Mouse (Mus musculus) heart, postnatal 4 days (tissue): ENCODE data around the gene Slc38a1. TPM values are rescaled to one million over a fixed set of nuclear protein-coding genes. Genes with fewer than 3 reads are reported as not detected.

Source experiments
- DNase-seq: peaks from one replicate; pipeline ENCODE4 v3.0.0; 2021
- total RNA-seq, 2 experiments: library from RNA; stranded (reverse); gene quantifications; 2 replicates each; pipeline ENCODE4 v1.2.3; 2021

The Slc38a1 gene
- total RNA-seq, 2 experiments from 2014 or later: 88.2 to 90.4 TPM

DNA sequence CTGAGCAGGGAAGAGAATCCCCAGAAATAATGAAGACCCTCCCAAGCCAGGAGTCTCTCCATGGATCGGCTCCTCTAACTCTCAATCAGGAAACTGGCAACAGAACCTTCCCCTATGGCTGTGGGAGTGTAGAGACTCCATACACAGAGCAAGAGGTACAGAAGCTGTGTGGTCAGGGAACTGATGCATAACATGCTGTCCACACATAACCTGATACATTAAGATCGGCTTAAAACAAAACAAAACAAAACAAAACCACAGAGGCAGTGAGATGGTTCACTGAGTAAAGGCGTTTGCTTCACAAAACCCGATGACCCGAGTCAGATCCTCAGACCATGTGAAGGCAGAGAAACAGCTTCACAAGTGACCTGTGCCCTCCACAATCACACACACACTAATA, 35.3 kb downstream of the Slc38a1 start:
- no peak for DNase-seq

DNA sequence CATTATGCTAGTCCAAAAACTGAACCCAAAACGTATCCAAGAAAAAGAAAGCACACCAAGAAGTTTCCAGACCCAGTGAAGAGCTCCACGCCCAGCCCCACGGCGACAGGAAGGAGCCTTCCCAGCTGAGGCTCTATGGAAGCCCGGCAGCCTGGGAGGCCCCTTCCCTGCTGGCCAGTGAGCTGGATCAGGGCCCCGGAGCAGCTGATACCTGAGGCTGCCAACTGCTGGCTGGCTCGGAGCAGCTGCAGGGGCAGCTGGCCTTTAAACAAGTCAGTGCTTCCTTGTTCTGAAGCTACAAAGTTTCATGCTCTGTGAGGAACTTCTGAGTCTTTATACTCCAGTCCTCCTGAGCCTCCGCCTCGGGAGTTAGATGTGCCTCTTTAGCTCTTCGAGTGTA, 38.4 kb downstream of the Slc38a1 start:
- DNase-seq: peak; percentile 82

DNA sequence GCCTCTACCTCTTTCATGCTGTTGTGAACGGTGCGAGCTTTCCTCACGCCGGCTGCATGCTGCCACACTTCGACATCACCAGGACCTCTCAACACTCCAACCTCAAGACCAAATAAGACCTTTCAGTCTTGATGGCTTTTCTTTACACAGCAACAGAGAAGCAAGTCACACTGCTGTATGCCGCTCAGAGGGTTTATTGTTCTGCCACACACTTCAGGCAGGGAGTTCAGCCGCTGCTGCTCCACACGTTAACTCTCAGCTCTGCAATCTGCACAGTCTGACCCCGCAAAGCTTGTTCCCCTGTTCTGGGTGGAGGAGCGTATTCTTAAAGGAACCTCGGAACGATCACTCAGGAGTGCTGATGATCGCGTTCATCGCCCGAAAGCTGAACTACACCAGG, 40.7 kb downstream of the Slc38a1 start:
- no peak for DNase-seq

DNA sequence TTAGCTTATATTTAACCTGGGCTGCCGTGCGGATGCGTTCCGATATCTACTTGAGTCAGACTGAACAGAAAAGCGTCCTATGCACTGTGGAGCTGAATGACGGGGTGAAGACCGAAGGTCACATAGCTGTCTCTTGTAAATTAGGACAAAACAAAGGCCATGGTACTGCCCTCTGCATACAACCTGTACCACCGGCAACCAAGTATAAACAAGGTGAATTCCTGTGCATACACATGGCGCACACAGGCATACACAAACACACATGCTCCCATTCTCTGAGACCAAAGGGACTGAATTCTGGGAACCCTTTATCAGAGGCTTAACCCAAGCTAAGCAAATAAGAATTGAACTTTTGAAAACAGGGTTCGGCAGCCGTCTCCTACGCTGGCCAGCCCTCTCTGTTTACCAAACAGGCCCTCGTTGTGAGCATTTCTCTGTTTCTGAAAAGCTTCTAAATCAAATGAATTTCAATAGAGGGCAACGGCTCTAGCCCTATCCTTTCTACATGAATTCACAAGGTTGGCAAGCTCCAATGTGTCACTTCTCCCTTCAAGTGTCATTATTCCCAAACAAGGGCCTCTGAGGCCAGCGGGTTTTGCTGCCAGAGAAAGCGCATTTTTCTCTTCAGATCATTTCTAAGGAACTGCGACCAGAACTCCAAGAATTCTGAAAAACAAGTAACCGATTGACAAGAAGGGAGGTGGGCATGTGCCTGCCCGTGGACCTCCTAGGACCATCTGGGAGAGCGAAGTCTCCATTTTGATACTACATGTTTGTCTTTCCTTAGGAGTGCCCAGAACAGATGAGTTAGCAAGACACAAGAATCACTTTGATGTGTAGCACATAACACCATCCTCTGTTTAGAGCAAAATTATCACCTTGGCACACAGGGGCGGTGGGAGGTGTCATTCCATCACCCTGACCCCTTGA, 42.6 kb downstream of the Slc38a1 start:
- DNase-seq: no peak

DNA sequence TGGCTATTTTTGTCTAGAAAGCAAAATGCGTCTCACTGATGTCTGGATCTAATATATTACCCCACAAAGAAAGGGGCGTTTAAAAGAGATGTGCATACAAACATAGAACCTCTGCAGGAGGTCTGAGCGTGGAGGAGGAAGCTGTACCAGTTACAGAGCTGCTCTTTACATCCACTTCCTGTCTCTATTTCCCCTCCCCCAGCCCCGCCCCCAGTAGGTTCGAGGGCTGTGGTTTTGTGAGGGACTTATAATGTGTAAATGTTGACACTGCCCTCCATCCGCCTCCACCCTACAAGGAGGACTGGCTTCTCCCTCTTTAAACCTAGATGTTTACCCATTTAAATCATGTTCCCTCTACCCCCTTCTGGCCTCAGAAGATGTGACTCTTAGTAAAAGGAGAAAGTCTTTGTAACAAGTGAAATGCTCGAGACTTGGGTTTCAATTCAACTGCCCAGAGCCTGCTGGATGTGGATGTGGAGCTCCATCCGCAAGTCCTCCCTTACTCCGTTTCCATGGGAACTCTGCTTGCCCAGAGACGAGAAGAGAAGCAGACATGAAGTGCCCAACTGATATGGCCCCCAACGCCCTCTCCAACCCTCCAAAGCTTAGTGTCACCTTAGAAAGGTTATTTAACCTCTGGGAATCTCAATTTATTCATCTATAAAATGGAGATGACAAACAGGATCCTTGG, 43.7 kb downstream of the Slc38a1 start:
- no peak for DNase-seq

DNA sequence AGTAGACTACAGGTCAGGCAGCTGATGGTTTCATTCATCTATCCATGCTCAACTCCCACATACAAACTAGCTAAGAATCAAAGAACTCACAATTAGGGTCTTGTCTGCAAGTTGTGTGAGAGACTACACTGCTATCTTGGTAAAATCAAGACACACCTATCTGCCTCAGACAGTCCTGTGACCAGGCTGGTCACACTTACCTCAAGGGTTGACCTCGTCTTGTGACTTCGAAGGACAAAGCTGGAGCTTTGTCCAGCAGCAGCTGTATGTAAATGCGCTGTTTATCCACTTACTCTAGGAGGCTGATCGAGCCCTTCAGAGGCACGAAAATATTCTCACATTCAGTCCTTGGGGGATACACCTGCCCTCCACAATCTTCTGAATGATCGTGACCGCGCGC, 45.6 kb downstream of the Slc38a1 start:
- no peak for DNase-seq

DNA sequence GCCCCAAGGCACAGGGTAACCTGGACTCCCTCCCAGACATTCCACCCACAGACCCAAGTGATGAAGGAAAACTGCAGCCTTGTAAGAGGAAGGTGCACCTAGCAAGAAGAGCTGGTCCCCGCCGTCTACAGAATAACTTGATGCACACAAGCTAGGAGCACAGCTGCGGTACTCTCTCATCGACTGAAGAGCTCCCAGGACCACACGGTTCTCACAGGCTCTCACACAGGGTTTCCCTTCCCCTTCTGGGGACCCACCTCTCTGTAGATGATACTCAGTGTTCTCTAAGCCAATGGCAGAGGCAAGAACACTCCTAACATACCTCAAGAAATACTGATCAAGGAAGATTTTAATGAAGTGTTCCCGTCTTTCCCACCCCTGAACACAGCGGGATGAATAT, 48.4 kb downstream of the Slc38a1 start:
- no peak for DNase-seq

DNA sequence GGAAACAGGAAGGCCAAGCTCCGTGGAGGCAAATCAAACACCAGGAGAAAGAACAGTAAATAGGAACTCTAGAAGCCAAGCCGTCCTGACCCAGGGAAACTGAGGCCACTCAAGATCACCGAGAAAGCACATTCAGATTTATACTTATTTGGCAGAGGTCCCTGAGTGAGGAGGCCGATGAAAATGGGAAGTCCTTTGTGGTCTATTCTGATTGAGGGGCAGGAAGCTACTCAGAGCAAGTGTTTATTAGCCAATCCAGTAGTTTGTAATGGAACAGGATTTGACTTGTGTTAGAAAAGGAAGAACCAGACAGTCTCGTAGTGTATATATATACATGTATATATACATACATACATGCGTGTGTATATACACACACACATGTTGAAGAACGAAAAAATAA, 48.8 kb downstream of the Slc38a1 start:
- no peak for DNase-seq

DNA sequence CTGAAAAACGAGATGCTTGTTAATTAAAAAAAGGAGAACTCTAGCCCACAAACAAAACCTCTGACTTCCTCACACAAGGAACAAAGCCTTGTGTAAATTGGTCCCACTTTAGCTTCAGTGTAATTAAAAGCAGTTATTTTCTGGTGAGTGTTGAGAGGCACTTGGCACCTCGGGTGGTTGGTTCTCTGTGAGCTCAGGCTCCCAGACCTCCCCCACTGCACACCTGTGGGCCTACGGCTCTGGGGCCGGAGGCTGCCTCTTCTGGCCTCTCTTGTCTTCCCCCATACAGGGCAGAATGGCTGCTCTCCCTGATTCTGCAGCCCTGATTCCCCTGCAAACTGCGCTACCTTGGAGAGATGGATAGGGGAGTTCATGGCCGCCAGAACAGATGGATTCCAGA, 49.3 kb downstream of the Slc38a1 start:
- no peak for DNase-seq

DNA sequence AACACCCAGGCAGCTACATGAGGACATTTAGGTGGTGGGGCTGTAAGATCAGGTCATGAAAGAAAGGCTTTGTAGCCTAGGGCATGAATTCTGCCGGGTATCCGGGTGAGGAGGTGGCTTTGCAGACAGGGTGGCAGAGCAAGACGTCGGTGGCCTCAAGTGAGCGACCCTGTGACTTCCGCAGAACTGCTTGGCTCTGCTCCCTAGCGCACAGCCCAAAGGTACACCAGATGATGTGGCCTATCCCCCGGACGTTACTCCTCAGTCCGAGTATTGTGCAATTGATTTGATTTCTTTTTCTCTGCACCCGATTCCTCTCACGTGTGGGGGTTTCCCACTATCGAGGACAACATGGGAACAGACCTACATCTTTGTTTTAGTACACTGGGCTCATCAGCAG, 49.7 kb downstream of the Slc38a1 start:
- no peak for DNase-seq

DNA sequence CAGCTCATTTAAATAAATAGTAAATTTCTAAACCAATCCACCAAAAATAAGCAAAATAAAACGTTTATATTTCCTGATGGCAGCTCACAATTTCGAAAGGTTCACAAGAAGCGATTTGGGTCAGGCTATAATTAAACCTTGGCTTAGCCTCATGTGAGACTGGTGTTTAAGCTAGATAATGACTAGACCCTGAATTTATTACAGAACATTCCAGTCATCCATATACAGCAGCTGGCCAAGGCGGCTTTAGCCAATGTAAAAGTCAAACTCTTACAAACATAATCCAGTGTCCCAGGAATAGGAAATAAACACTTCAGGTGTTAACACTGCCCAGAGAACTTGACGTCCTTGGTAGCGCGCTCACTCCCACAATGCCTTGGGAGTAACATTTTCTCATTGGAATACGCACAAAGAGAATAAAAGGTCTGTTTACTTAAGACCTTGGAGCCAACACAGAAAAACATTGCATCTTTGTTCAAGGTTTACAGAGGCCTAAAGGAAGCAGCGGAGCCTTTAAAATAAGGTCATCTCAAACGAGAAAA, 50.8 kb downstream of the Slc38a1 start:
- DNase-seq: peak; percentile 29

DNA sequence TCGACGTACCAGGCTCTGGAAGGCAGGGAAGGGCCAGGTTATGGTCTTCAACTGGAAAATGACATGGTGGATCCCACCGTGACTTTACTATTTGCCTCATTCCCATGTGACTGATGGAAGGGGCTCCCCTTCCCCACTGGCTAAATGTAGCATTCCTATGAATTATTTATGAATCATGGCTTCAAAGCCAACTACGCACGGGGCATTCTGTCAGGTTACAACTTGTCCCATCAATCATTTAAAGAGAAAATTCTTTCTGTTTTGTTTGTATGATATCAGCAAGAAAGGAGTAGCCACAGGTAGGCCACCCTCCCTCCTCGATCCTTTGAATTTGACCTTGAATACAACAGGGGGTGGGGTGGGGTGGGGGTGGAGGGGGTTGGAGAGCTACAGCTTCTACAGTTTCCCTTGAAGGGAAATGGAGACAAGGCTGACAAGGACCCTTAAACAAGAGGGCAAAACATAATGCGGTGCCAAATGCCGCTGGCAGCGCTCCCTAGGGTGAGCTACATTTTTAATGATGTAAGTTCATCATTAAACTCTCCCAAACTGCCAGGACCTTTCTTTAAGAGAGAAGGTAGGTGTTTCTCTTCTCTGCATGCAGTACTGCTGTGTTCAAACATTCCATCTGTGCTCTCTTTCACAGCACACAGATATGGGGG, 53.6 kb downstream of the Slc38a1 start:
- DNase-seq: no peak

DNA sequence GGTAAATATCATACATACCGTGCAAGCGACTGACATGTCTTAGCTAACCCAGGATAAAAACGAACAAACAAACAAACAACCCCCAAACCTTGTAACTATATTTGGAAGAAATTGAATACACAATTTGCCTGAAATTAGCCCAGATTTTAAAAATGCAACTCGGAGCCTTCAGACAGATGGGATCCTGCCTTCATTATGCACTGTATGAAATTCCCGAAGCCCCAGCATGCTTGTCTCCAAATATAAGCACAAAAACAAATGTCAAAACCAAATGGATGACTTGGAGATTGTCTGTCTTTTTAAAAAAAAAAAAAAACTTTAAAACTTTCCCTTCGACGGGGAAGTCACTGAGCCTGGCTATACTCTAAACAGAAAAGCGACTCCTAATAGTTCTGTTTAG, 54.7 kb downstream of the Slc38a1 start:
- no peak for DNase-seq

DNA sequence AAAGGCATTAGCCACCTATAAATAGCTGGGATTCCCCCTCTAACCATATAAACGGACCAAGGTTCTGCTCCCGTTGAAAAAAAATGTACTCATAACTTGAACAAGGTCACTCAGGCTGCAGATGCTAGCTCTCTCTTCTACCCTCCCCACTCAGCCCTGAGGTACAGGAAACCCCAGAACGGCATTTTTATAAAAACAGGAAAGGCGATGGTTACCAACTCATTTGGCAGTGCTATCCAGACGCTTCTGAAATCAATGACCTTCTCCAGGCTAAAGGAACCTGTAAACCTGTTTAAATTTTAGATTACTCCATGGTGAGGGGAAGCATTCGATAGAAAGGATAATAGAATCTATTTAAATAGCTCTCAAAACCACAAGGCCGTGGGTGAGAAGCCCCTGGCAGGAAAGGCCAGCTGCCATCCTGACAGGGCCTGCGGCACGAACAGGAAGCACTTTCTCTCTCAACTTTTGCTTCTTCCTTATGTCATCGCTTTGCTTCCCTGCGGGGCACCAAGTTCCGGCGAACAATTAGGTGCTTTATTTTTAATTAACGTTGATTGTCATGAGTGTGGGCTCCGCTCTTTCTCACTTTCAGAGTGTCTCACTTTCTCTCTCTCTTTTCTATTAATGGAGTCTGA, 59.2 kb downstream of the Slc38a1 start:
- no peak for DNase-seq

DNA sequence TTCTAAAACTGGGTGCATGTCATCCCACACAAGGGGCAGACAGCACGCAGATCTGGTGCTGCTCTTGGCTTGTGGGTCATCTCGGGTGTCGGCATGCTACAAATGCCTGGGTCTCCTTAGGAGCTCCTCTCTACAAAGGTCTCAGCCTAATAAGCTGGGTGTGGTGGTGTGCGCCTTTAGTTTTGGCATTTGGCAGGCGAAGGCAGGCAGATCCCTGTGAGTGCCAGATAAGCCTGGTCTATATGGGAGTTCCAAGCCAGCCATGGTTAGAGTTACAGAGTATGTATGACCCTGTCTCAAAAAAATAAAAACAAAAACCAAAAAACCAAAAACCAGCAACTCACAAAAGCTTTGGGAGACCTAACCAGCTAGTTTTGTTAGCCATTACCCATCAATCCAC, 65.7 kb downstream of the Slc38a1 start:
- DNase-seq: no peak

DNA sequence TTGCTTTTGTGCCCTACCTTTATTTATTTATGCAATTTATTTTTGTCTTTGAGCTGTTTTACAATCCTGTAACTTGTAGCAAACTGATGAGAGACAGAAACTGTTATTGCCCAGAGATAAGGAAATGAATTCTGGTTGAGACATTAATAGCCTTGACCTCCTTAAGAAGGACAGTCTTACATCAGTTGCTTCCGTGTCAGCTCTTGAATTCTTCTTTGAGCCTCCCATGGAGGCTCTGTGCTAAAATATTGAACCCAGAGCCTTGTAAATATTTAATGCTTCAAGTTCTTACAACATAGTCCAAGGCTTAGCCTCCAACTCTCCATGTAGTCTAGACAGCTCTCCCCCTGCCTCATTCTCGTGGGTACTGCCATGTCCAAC, 73.7 kb downstream of the Slc38a1 start:
- no peak for DNase-seq

DNA sequence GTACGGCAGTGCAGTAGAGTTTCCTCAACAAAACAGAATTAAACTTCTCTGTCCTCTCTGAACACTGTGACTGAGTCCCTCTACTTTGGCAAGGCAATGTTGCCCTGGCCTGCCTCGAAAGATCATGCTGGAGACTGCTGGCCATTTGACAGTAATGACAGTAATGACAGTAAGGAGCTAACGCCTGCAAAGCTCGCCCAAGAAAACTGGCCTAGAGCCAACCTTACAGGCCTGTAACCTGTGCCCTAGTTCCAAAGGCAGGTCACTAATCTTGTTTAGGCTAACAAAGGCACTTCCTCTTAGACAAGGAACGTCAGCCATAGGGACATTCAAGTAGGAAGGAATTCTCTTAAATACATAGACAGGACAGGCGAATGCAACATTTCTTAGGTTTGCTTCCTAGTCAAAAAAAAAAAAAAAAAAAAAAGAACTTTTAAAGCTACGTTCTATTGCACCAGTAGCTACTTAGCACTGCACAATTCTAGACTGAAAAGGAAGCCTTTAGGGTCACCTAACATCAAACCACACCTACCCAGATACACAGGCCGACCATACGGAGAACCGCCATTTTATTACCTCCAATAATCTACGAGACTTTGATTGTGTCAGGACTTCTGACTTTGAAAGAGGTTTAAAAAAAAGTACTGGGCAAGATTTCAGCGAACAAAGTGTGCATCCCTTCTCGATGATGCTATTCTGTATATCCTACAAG, 74.3 kb downstream of the Slc38a1 start:
- DNase-seq: peak; percentile 76

DNA sequence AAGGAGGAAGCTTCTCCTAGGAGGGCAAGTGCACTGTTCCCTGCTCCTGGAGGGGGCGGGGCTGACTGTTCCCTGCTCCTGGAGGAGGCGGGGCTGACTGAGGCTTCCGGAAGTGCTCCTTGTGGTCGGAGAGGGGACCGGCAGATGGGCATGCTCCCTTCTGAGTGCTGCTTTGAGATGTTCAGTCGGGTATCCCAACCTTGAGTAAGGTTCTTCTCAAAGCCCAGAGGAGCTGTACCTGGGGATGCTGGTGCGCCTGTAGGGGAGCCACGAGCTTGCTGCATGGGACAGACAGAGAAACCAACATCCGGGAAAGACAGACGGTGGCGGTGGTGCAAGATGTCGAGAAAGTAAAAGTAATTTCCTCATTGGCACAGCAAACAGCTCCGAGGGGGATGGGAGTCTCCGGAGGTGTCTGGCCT, 75.9 kb downstream of the Slc38a1 start:
- DNase-seq: peak; percentile 64

DNA sequence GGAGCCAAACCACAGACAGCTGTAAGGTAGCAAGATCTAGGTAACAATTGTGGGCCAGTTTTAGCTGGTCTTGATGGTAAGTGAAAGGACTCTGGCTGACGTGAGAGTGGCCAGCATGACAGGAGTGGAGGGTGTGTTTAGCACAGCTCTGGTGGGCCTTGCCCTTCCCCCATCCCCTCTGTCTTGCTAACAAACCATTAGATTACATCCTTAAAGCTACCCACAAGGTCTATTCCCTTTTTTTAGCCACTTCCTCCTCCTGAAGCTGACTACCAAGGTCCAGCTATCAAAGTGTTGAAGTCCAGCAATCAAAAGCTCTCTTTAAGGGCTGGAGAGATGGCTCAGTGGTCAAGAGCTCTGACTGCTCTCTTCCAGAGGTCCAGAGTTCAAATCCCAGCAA, 78.9 kb downstream of the Slc38a1 start:
- DNase-seq: no peak

DNA sequence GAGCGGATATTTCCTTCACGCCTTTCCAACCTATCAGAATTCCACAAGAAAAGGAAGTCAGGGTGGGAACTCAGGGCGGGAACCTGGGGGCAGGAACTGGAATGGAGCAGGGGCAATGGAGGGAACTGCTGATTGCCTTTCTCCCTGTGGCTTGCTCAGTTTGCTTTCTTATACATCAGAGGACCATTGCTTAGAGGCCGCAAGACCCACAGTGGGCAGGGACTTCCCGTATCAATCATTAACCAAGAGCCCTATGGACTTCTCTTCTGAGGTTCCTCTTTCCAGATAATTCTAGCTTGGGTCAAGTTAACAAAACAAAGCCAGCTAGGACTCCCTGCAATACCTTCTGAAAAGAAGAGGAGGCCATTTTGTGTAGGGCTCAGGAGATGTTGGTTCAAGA, 80.2 kb downstream of the Slc38a1 start:
- DNase-seq: no peak

DNA sequence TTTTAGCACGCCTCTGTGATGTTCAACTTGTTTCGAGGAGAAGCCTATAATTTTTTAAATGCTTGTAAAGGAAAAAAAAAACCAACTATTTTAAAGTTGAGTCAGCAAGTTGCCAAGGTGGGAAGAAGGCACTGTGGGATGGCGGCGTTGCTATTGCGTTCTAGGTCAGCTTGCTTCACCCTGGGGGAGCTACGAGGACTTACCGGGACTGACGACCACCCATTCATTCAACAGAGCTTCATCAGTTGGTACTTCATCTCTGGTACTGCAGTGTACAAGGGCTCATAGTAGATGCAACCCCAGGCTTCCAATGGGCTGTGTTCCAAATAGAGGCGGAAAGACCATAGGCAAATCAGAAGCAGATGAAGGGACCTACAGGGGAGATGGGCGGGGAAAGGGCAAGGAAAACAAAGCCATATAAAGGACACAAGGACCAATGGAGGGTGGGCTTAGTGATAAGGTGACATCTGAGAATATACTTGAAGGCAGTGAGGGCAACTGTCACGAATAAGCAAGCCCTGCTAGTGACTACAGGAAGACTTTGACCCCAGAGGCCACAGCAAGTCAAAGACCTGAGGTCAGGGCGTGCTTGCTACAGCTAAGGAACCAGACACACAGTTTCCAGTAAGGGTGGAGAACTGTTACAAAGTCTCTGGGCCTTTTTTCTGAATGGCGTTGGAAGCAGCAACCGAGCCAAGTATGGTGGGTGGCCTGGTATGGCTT, 82.0 kb downstream of the Slc38a1 start:
- no peak for DNase-seq
